Mouse (Mus musculus) layer of hippocampus, adult 2 months (tissue): ENCODE data around the gene Mgat4a. TPM values are rescaled to one million over a fixed set of nuclear protein-coding genes. Genes with fewer than 3 reads are reported as not detected.

Source experiments
- DNase-seq, 2 experiments: peaks; one replicate each; pipeline ENCODE4 v3.0.0; 2022; ENCODE audit warnings: low spot score in 2 of 2
- H3K27ac ChIP-seq: fragments of 200-600 bp; 2 replicates; pipeline ENCODE4 v1.8.1; 2022
- H3K4me3 ChIP-seq: fragments of 200-600 bp; 2 replicates; pipeline ENCODE4 v1.8.1; 2022; ENCODE audit warnings: mild to moderate bottlenecking
- CTCF ChIP-seq: fragments of 200-600 bp; conservative IDR thresholded peaks from 2 replicates; pipeline ENCODE4 v1.8.1; 2022; ENCODE audit warnings: antibody characterized with exemption, mild to moderate bottlenecking, moderate library complexity
- total RNA-seq, 2 experiments: library from RNA; stranded (reverse); gene quantifications; 2 replicates each; pipeline ENCODE4 v1.2.3; 2021

Mgat4a gene
- total RNA-seq, 2 experiments from 2014 or later: 30.4 to 32.7 TPM

DNA sequence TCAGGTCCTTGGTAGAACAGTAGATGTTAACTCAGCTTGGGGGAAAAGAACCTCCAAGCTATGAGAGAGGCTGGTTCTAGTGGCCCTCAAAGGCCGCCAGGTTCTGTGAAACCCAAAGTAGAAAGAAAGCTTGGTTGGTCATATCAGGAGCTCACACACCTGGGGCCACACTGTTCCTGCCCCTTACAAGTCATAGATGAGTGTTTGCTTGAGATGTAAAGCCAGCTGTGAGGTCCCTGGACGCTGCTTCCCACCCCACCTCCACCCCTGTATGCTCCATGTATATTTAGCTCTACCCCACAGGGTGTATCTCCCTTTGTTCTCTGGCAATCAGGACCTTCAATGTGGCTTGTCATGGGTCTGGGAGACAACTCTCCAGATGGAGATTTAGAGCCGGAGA, 132.1 kb downstream of the Mgat4a start:
- DNase-seq: no peak
- no peak for TF ChIP-seq CTCF
- H3K4me3 ChIP-seq: no peak overlapping the region
- H3K27ac ChIP-seq: no peak overlapping the region

GRCm38 (mm10) chr1:37408059-37408458, 132.8 kb downstream of the Mgat4a start:
- Histone ChIP-seq H3K27ac (no peak overlapping the region), H3K4me3 (no peak overlapping the region)
- no peak for DNase-seq
- TF ChIP-seq CTCF: no peak

GRCm38 (mm10) chr1:37407228-37407627, 133.6 kb downstream of the Mgat4a start:
- TF ChIP-seq CTCF: no peak
- no peak overlapping the region for H3K27ac ChIP-seq
- DNase-seq: no peak
- no peak overlapping the region for H3K4me3 ChIP-seq

GRCm38 (mm10) chr1:37405137-37405536, 135.7 kb downstream of the Mgat4a start:
- DNase-seq: no peak
- TF ChIP-seq CTCF: no peak
- H3K4me3 ChIP-seq: no peak overlapping the region
- peak overlapping the region; percentile 46; the same call in 1 of the 2 replicates for H3K27ac ChIP-seq

DNA sequence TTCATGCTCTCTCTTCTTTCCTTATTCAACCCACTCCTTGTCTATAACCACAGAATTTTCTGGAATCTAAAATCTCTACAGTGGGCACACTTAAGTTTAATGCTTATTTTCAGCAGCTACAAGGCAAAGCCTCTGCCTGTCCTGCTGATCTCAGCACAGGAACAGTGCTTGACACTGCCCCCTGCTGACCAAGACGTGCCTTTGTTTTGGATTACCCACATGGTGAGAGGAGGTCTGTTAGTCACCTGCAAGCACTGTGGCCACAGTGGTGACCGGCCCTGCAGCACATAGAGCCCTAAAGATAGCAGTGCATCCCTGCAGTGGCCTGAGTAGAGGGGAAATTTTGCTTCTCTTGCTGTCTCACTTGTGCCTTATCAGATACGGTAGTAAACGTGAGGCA, 139.1 kb downstream of the Mgat4a start:
- Histone ChIP-seq H3K4me3 (no peak overlapping the region), H3K27ac (no peak overlapping the region)
- peak; percentile 51 to 60 for DNase-seq
- TF ChIP-seq CTCF: peak; percentile 85

GRCm38 (mm10) chr1:37399734-37400133, 141.1 kb downstream of the Mgat4a start:
- DNase-seq: no peak
- H3K4me3 ChIP-seq: no peak overlapping the region

DNA sequence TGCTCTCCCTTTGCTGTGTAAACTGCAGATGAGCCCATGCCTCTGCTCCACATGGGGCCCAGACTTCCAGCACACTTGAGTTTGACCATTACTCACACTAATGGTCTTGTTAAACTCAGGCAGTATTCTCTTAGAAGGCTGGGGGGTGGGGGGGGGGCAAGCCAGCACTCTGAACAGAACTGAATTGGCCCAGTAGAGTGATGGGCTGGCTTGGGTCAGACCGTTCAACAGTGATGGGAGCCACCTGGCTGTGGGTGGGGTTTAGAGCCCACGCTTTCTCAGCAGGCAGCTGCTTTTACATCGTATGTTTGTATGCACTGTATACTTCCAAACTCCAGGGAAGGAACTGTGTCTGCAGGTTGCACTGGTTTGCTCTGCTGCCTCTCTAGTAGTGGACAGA, 141.9 kb downstream of the Mgat4a start:
- no peak overlapping the region for H3K4me3 ChIP-seq
- no peak for DNase-seq
- peak overlapping the region; percentile 55; the same call in 1 of the 2 replicates for H3K27ac ChIP-seq

More at GRCm38 (mm10) chr1:37399734-37400133, 141.1 kb downstream of the Mgat4a start:
- no peak for TF ChIP-seq CTCF
- peak overlapping the region; percentile 55; the same call in 1 of the 2 replicates for H3K27ac ChIP-seq

DNA sequence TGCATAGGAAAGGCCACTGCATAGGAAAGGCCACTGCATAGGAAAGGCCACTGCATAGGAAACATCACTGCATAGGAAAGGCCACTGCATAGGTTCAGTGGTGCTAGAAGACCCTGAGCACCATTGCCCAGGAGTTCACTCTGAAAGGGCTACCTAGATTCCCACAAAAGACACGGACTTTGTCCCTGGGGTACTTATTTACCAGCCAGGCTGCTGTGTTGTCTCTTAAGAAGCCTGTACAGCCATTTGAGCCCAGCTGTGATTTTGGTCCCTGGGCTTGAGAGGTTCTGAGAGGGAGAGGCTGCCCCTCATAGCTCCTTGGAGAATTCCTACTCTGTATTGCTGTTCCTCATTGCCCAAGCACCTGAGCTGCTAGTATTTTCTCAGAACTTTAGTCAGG, 144.3 kb downstream of the Mgat4a start:
- TF ChIP-seq CTCF: no peak
- Histone ChIP-seq H3K27ac (no peak overlapping the region), H3K4me3 (no peak overlapping the region)
- DNase-seq: no peak

More for the DNA sequence above, 141.9 kb downstream of the Mgat4a start:
- no peak for TF ChIP-seq CTCF

GRCm38 (mm10) chr1:37393174-37393573, 147.6 kb downstream of the Mgat4a start:
- DNase-seq: peak; percentile 48 to 58
- 0 out of 2 replicates have a peak overlapping the region, but pooled peaks have one; percentile 5 for H3K27ac ChIP-seq
- TF ChIP-seq CTCF: no peak
- H3K4me3 ChIP-seq: no peak overlapping the region

Other genes starting within 250 kb of the Mgat4a start
- 100 to 1,000 TPM; 168 TPM for gene Inpp4a, start 241.2 kb downstream of the Mgat4a start, total RNA-seq
- 10 to 100 TPM; 61.2 to 62.5 TPM for gene Coa5, start 110.9 kb downstream of the Mgat4a start, total RNA-seq
- gene Unc50, start 110.9 kb downstream of the Mgat4a start, total RNA-seq: 10 to 100 TPM; 53.3 to 59.7 TPM
- gene 2010300C02Rik, start 179.1 kb upstream of the Mgat4a start, total RNA-seq: 100 to 1,000 TPM; 399 to 415 TPM